Mouse (Mus musculus): ENCODE measurements around the gene Pdilt. TPM values are rescaled to one million over a fixed set of nuclear protein-coding genes. Genes with fewer than 3 reads are reported as not detected.

Gene Pdilt
- polyA plus RNA-seq, 1 experiment from 2014 or later: not detected

DNA sequence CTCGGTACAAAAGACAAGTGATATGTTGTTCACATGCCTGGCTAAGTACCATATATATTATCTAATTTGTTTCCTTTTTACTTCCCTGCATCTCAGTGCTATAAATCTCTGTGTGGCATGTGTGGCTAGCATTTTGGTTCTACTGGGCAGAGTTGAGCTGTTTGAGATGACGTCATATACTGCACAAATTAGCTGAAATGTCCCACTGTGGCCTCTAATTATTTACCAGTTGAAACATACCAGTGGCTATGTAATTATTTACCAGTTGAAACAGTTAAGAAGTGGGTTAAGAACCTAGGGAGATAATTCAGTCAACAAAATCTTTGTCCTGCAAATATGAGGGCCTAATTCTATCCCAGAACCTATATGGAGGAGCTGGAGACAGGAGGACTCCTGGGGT lies 4.3 kb upstream of the Pdilt start:
- ATAC-seq (ENCODE audit: low FRiP score, low read depth): no peak
- 78% methylated on average over 2 of the region's 2 CpGs for WGBS
- Histone ChIP-seq H3K9ac (replicated peaks) (no peak overlapping the region), H3K27ac (replicated peaks) (no peak overlapping the region), H3K36me3 (no peaks in the 10 kb centered on the region), H3K4me3 (no peak overlapping the region), H3K27me3 (no peaks in the 10 kb centered on the region), H3K9me3 (no peaks in the 10 kb centered on the region), H3K4me2 (replicated peaks) (no peak overlapping the region), H3K4me1 (no peaks in the 10 kb centered on the region)

DNA sequence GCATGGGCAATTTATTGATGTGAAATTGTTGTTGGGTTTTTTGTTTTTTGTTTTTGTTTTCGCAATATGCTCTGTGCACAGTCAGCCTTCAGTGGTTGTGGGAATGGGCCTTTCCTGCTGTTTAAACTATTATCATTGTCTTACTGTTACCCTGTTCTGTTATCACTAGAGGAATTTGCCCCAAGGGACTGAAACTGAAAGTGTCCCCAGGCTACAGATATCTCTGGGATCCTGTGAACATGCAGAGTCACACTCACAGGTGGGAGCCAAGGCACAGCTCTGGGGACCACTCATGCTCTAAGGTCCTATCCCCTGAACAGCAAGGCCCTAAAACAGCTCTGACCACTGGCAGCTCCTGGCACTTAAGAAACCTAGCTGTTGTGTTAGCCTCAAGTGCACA lies 3.8 kb upstream of the Pdilt start:
- Histone ChIP-seq H3K9ac (replicated peaks) (no peak overlapping the region), H3K27me3 (no peaks in the 10 kb centered on the region), H3K4me1 (no peaks in the 10 kb centered on the region), H3K27ac (replicated peaks) (no peak overlapping the region), H3K9me3 (no peaks in the 10 kb centered on the region), H3K4me3 (no peak overlapping the region), H3K4me2 (replicated peaks) (no peak overlapping the region), H3K36me3 (no peaks in the 10 kb centered on the region)
- ATAC-seq (ENCODE audit: low FRiP score, low read depth): no peak
- 97% methylated on average over 1 of the region's 1 CpGs for WGBS

DNA sequence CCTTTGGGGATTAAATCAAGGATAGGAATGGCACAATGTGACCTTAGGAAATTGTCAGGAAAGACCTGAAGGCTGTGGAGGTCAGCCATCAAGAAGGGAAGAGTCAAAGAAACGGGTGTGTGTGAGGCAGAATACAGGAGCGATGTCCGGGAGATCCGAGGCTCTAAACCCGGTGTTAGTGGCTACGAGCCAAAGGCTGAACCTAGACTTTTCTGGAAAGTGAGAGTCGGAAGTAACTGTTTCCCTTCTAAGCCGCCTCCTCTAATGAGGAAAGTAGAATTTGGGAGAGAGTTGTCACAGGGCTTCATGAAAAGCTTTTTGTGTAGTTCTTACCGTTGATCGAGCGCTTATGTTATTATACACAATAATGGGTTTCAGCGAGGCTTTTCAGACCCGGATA lies 3.2 kb upstream of the Pdilt start:
- no peaks in the 10 kb centered on the region for H3K36me3 ChIP-seq
- H3K4me1 ChIP-seq: no peaks in the 10 kb centered on the region
- no peak overlapping the region for H3K27ac ChIP-seq (replicated peaks)
- whole genome bisulfite sequencing: 62% methylated on average over 13 of the region's 13 CpGs
- H3K9me3 ChIP-seq: no peaks in the 10 kb centered on the region
- H3K9ac ChIP-seq (replicated peaks): no peak overlapping the region
- no peak overlapping the region for H3K4me3 ChIP-seq
- no peak overlapping the region for H3K4me2 ChIP-seq (replicated peaks)
- H3K27me3 ChIP-seq: no peaks in the 10 kb centered on the region
- ATAC-seq (ENCODE audit: low FRiP score, low read depth): no peak

DNA sequence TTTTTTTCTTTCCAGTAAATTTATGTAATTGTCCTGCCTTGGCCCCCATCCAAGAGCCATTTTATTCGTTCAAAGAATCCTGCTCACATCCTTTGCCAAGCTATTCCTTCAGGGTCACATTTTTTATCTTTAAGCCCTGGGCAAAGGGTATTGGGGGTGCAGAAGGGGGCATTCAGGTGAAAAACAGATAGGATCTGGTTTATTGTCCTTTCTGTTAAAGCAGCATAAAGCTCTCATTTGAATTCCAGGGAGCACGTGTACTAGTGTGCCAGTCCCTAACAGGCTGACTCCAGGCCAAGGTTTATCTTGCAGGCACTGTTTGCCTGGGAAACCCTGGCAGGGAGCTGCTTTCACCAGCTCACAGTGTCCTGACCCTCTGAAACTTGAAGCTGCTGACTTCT lies 2.6 kb upstream of the Pdilt start:
- H3K9me3 ChIP-seq: no peaks in the 10 kb centered on the region
- no peaks in the 10 kb centered on the region for H3K27me3 ChIP-seq
- ATAC-seq (ENCODE audit: low FRiP score, low read depth): no peak
- H3K4me1 ChIP-seq: no peaks in the 10 kb centered on the region
- WGBS: 37% methylated on average over 2 of the region's 2 CpGs
- no peaks in the 10 kb centered on the region for H3K36me3 ChIP-seq
- no peak overlapping the region for H3K4me2 ChIP-seq (replicated peaks)
- no peak overlapping the region for H3K4me3 ChIP-seq
- H3K9ac ChIP-seq (replicated peaks): no peak overlapping the region
- H3K27ac ChIP-seq (replicated peaks): no peak overlapping the region

DNA sequence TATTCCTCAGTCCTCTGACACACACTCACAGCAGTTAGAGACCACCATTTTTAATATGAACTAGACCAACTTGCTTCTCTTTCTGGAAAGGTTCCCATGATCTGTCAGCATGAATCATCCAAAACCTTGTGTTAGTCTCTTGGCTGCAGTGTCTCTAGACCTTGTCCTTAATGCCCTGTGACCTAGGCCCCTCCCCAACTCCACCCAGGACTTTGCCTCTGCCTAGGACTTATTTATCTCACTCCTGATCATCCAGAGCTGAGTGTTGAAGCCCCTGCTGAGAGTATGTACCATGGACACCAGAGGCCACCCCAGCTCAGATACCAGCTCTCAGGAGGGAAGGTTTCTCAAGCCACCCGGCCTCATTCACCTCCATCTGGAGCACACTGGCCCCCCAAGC lies 904 bp downstream of the Pdilt start:
- WGBS: 90% methylated on average over 1 of the region's 1 CpGs
- Histone ChIP-seq H3K4me1 (no peaks in the 10 kb centered on the region), H3K27me3 (no peaks in the 10 kb centered on the region), H3K4me2 (replicated peaks) (no peak overlapping the region), H3K27ac (replicated peaks) (no peak overlapping the region), H3K36me3 (no peaks in the 10 kb centered on the region), H3K9me3 (no peaks in the 10 kb centered on the region), H3K4me3 (no peak overlapping the region), H3K9ac (replicated peaks) (no peak overlapping the region)
- no peak for ATAC-seq (ENCODE audit: low FRiP score, low read depth)

GRCm38 (mm10) chr7:119521816-119522215 lies 1.5 kb downstream of the Pdilt start:
- Histone ChIP-seq H3K4me2 (replicated peaks) (no peak overlapping the region), H3K36me3 (no peaks in the 10 kb centered on the region), H3K27me3 (no peaks in the 10 kb centered on the region), H3K4me1 (no peaks in the 10 kb centered on the region), H3K9ac (replicated peaks) (no peak overlapping the region), H3K4me3 (no peak overlapping the region), H3K27ac (replicated peaks) (no peak overlapping the region), H3K9me3 (no peaks in the 10 kb centered on the region)
- ATAC-seq (ENCODE audit: low FRiP score, low read depth): no peak
- WGBS: 81% methylated on average over 3 of the region's 3 CpGs

GRCm38 (mm10) chr7:119519654-119520053 lies 3.6 kb downstream of the Pdilt start:
- ATAC-seq (ENCODE audit: low FRiP score, low read depth): 0 out of 2 replicates have a peak, but pooled peaks have one; percentile 30
- no peaks in the 10 kb centered on the region for H3K27me3 ChIP-seq
- H3K4me3 ChIP-seq: no peak overlapping the region
- WGBS: 39% methylated on average over 5 of the region's 5 CpGs
- no peaks in the 10 kb centered on the region for H3K36me3 ChIP-seq
- H3K9ac ChIP-seq (replicated peaks): no peak overlapping the region
- no peak overlapping the region for H3K27ac ChIP-seq (replicated peaks)
- H3K9me3 ChIP-seq: no peaks in the 10 kb centered on the region
- no peaks in the 10 kb centered on the region for H3K4me1 ChIP-seq
- H3K4me2 ChIP-seq (replicated peaks): no peak overlapping the region

GRCm38 (mm10) chr7:119519163-119519562 lies 4.1 kb downstream of the Pdilt start, which contains the start of gene Acsm5:
Acsm5 (plus strand) TSS chr7:119519463.
- no peak within 1 kb of the TSS for H3K27ac ChIP-seq (replicated peaks)
- H3K4me2 ChIP-seq (replicated peaks): no peak within 1 kb of the TSS
- no peak for ATAC-seq (ENCODE audit: low FRiP score, low read depth)

GRCm38 (mm10) chr7:119516272-119516558 lies 7.1 kb downstream of the Pdilt start:
- no peak for ATAC-seq (ENCODE audit: low FRiP score, low read depth)
- no peak overlapping the region for H3K27ac ChIP-seq (replicated peaks)
- H3K4me2 ChIP-seq (replicated peaks): no peak overlapping the region
- no peak overlapping the region for H3K4me3 ChIP-seq
- no peaks in the 10 kb centered on the region for H3K27me3 ChIP-seq
- H3K9me3 ChIP-seq: no peaks in the 10 kb centered on the region
- 88% methylated on average over 7 of the region's 7 CpGs for WGBS
- no peak overlapping the region for H3K9ac ChIP-seq (replicated peaks)
- H3K36me3 ChIP-seq: no peaks in the 10 kb centered on the region
- no peaks in the 10 kb centered on the region for H3K4me1 ChIP-seq

More at GRCm38 (mm10) chr7:119519163-119519562, 4.1 kb downstream of the Pdilt start, which contains the start of gene Acsm5:
- no peaks in the 10 kb centered on the region for H3K4me1 ChIP-seq
- H3K27me3 ChIP-seq: no peaks in the 10 kb centered on the region
- H3K4me3 ChIP-seq: no peak within 1 kb of the TSS
- H3K36me3 ChIP-seq: no peaks in the 10 kb centered on the region
- 75% methylated on average over 5 of the region's 5 CpGs for WGBS
- H3K9me3 ChIP-seq: no peaks in the 10 kb centered on the region
- no peak within 1 kb of the TSS for H3K9ac ChIP-seq (replicated peaks)

- 76% methylated on average over 10 of the region's 10 CpGs for WGBS
These were observed 7.6 kb downstream of the Pdilt start for GRCm38 (mm10) chr7:119515492-119516271.

DNA sequence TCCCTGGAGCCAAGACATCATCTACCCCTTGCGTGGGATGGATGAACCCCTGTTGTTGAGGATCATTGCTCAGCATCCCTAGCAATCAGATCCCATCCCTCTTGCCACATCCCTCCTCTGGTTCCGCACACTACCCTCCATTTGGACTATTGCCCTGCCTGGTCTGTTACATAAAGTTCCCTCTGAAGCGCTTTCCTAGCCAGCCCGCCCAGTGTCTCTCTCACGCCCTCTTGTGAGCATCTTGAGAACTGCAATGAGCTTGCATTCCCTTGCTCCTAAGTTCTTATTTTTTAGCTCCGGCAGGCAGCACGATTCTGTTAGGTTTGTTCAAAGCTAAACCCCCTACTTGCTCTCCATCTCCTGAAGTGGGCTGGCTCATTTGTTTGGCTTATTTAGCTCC lies 10.2 kb downstream of the Pdilt start:
- ATAC-seq (ENCODE audit: low FRiP score, low read depth): no peak

More at GRCm38 (mm10) chr7:119515492-119516271, 7.6 kb downstream of the Pdilt start:
- ATAC-seq (ENCODE audit: low FRiP score, low read depth): no peak
- H3K4me3 ChIP-seq: no peak overlapping the region
- H3K4me1 ChIP-seq: no peaks in the 10 kb centered on the region
- no peaks in the 10 kb centered on the region for H3K27me3 ChIP-seq
- H3K4me2 ChIP-seq (replicated peaks): no peak overlapping the region
- H3K27ac ChIP-seq (replicated peaks): no peak overlapping the region
- H3K9ac ChIP-seq (replicated peaks): no peak overlapping the region
- no peaks in the 10 kb centered on the region for H3K36me3 ChIP-seq
- no peaks in the 10 kb centered on the region for H3K9me3 ChIP-seq

GRCm38 (mm10) chr7:119511143-119511542 lies 12.1 kb downstream of the Pdilt start:
- H3K4me2 ChIP-seq (replicated peaks): no peak overlapping the region
- H3K27me3 ChIP-seq: no peaks in the 10 kb centered on the region
- H3K9me3 ChIP-seq: no peaks in the 10 kb centered on the region
- no peak overlapping the region for H3K27ac ChIP-seq (replicated peaks)
- ATAC-seq (ENCODE audit: low FRiP score, low read depth): no peak
- H3K4me1 ChIP-seq: no peaks in the 10 kb centered on the region
- H3K4me3 ChIP-seq: no peak overlapping the region
- 88% methylated on average over 4 of the region's 4 CpGs for WGBS
- H3K9ac ChIP-seq (replicated peaks): no peak overlapping the region
- H3K36me3 ChIP-seq: no peaks in the 10 kb centered on the region

More for the DNA sequence above, 10.2 kb downstream of the Pdilt start:
- Histone ChIP-seq H3K4me3 (no peak overlapping the region), H3K9me3 (no peaks in the 10 kb centered on the region), H3K9ac (replicated peaks) (no peak overlapping the region), H3K4me1 (no peaks in the 10 kb centered on the region), H3K27ac (replicated peaks) (no peak overlapping the region), H3K4me2 (replicated peaks) (no peak overlapping the region), H3K27me3 (no peaks in the 10 kb centered on the region), H3K36me3 (no peaks in the 10 kb centered on the region)
- WGBS: 34% methylated on average over 7 of the region's 7 CpGs
